Mouse (Mus musculus): ENCODE measurements around the gene Ugt3a1. TPM values are rescaled to one million over a fixed set of nuclear protein-coding genes. Genes with fewer than 3 reads are reported as not detected.

Gene Ugt3a1
- polyA plus RNA-seq (2012; rRNA removed): 0.82 and 0.98 TPM in 2 replicates

GRCm38 (mm10) chr15:9276838-9277295, at the start of gene Ugt3a1:
Gene Ugt3a1 (plus strand): TSS chr15:9276888.

GRCm38 (mm10) chr15:9335341-9335740, 58.7 kb downstream of the Ugt3a1 start, which contains the start of gene Ugt3a2:
Gene Ugt3a2 (plus strand): TSS chr15:9335550.

Other genes with a start within 250 kb of the Ugt3a1 start
- 102 TPM in 2 replicates for gene Nadk2, start 205.6 kb upstream of the Ugt3a1 start, polyA plus RNA-seq (2012; rRNA removed)
- 3.4 and 4.0 TPM in 2 replicates for gene Lmbrd2, start 136.3 kb upstream of the Ugt3a1 start, polyA plus RNA-seq (2012; rRNA removed)
- gene Skp2, start 121.5 kb upstream of the Ugt3a1 start, polyA plus RNA-seq (2012; rRNA removed): 6.7 and 11.9 TPM in 2 replicates
- 0.35 and 0.44 TPM in 2 replicates for gene Ugt3a2, start 58.7 kb downstream of the Ugt3a1 start, polyA plus RNA-seq (2012; rRNA removed)
- 0.34 and 0.56 TPM in 2 replicates for gene Capsl, start 159.1 kb downstream of the Ugt3a1 start, polyA plus RNA-seq (2012; rRNA removed)